Mouse (Mus musculus) spleen, adult 2 months (tissue): ENCODE measurements around the gene Slc17a1.

Experiments
- CTCF ChIP-seq: fragments of 200-500 bp; IDR thresholded peaks from 2 replicates; pipeline ENCODE4 v1.5.1; 2011; ENCODE audit warnings: mild to moderate bottlenecking, inconsistent platforms; ENCODE audit not compliant: insufficient read depth, insufficient read length, insufficient replicate concordance; ENCODE audit errors: extremely low read depth
- POLR2A ChIP-seq: fragments of 200-500 bp; IDR thresholded peaks from 2 replicates; pipeline ENCODE4 v1.6.1; 2011; ENCODE audit warnings: low read depth, low read length, inconsistent platforms

DNA sequence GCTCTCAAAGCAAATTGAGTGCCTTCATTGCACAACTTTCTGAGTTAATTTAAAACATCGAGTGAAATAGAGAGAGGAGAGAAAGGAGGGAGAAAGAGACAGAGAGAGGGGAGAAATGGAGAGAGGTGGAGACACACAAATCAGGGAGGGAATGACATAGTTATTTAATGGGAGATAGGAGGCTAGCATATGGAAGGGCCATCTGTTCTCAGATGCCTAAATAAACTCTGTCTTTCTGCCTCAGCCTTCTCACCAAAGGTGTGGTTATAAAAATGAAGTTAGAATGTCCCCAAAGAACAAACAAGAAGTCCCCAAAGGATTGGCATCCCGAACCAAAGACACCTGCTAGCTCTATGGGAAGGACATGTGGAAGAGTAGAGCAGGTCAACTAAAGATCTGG, 18.3 kb upstream of the Slc17a1 start:
- TF ChIP-seq CTCF (no peak), POLR2A (no peak)
